Mouse (Mus musculus): ENCODE data around the gene Trank1. TPM values are rescaled to one million over a fixed set of nuclear protein-coding genes. Genes with fewer than 3 reads are reported as not detected.
A peak's percentile ranks its signal among the peaks of the same experiment; 100 is the strongest.

The Trank1 gene
- not detected for polyA plus RNA-seq (2012; fragmentation: generic; extraction: Trizol)

DNA sequence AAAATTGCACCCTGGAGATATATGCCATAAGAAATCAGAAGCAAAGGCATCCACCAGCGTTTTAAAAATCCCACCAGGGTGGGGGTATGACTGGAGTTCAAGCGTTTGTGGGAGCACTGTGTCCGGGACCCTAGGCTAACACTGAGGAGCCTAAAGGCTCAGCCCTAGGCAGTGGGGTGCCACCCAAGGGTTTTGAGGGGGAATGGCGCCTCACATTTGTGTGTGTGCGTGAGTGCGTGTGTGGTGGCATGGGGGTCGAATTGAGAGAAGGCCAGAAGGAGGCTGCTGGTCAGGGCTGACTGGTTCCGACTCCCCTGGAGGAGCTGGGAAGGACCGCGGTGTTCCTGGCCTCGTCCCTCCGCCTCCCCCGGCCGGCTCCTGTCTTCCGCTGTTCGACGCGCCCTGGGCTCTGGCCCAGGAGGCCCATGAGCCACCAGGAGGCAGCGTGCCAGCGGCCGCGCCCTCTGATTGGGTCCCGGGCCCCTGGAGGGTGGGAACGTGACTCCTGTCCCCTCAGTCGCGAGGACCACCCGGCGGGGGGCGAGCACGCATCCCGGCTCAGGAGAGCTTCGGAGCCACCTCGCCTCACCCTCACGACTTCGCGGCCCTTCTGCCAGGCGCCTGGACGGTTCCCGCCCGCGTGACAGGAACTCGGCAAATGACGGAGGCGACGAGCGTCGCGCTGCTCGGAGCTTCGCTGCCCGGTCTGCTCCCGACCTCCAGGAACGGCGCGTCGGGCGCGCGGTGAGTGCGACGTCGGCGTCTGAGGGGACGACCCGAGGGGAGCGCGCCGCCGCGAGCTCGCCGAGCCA, at the start of gene Trank1:
Gene Trank1, plus strand, starts transcription at position 709 of the 812 bp plus-strand sequence.
- no peaks in the 10 kb centered on the region for H3K36me3 ChIP-seq (ENCODE audit: control insufficient read depth, insufficient read depth)
- TF ChIP-seq POLR2A (IDR thresholded peaks at IDR 0.05; ENCODE audit: insufficient read length, low read depth) (no peak), MYOD1 (IDR thresholded peaks at IDR 0.05; ENCODE audit: control insufficient read depth in 1 of 3, insufficient read length in 2 of 3, low read depth in 2 of 3) (no peak), CEBPB (IDR thresholded peaks at IDR 0.05; ENCODE audit: insufficient read depth, poor library complexity, severe bottlenecking) (no peak), MAX (IDR thresholded peaks at IDR 0.05; ENCODE audit: low read depth) (no peak), REST (IDR thresholded peaks at IDR 0.05; ENCODE audit: insufficient read depth, insufficient read length) (no peak), SRF (IDR thresholded peaks at IDR 0.05; ENCODE audit: control insufficient read depth, insufficient read length, low read depth) (no peak), E2F4 (IDR thresholded peaks at IDR 0.05; ENCODE audit: insufficient read depth) (no peak), USF1 (IDR thresholded peaks at IDR 0.05; ENCODE audit: low read depth) (no peak), TCF3 (IDR thresholded peaks at IDR 0.05; ENCODE audit: insufficient read length, low read depth) (no peak), TCF12 (IDR thresholded peaks at IDR 0.05; ENCODE audit: insufficient read depth, poor library complexity, severe bottlenecking) (no peak), POLR2AphosphoS2 (IDR thresholded peaks at IDR 0.05; ENCODE audit: insufficient read length, low read depth) (no peak), MYOG (IDR thresholded peaks at IDR 0.05; ENCODE audit: control insufficient read depth in 1 of 3, insufficient read depth in 1 of 3, insufficient read length in 2 of 3, low read depth in 2 of 3) (no peak)
- H3K27me3 ChIP-seq (ENCODE audit: control insufficient read depth, insufficient read depth, insufficient read length), result peaks cover 18% of the 10 kb centered on the region
- H3ac ChIP-seq (ENCODE audit: control insufficient read depth, insufficient read length), result no peak within 1 kb of the TSS
- H3K4me2 ChIP-seq (ENCODE audit: low read depth), result no peak within 1 kb of the TSS
- H3K79me2 ChIP-seq (ENCODE audit: control insufficient read depth, insufficient read depth), result no peaks in the 10 kb centered on the region
- no peak within 1 kb of the TSS for H3K4me3 ChIP-seq

DNA sequence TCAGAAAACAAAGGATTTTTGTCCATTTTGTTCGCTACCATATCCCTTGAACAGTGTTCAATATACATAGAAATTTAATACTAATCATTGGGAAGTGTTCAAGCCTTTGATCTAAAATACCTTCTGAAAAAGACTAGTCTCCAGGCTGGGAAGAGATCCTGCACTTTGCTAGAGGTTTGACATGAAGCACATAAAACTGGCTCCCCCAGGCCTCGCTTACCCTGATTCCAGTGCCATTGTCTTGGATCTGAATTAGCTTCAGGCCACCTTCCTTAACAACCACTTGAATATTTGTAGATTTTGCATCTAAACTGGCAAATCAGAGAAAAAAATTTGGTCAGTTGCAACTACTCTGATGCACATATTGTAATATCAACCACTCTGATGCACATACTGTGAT, 43.5 kb upstream of the Trank1 start:
- H3ac ChIP-seq (ENCODE audit: control insufficient read depth, insufficient read length), result no peak overlapping the region
- peaks cover 18% of the 10 kb centered on the region for H3K36me3 ChIP-seq (ENCODE audit: control insufficient read depth, insufficient read depth)
- no peak overlapping the region for H3K4me2 ChIP-seq (ENCODE audit: low read depth)
- no peaks in the 10 kb centered on the region for H3K27me3 ChIP-seq (ENCODE audit: control insufficient read depth, insufficient read depth, insufficient read length)
- H3K79me2 ChIP-seq (ENCODE audit: control insufficient read depth, insufficient read depth), result peaks cover 23% of the 10 kb centered on the region
- H3K4me3 ChIP-seq, result no peak overlapping the region
- TF ChIP-seq E2F4 (IDR thresholded peaks at IDR 0.05; ENCODE audit: insufficient read depth), result no peak
- TF ChIP-seq TCF12 (IDR thresholded peaks at IDR 0.05; ENCODE audit: insufficient read depth, poor library complexity, severe bottlenecking), result no peak
- TF ChIP-seq CEBPB (IDR thresholded peaks at IDR 0.05; ENCODE audit: insufficient read depth, poor library complexity, severe bottlenecking), result no peak
- no peak for TF ChIP-seq POLR2AphosphoS2 (IDR thresholded peaks at IDR 0.05; ENCODE audit: insufficient read length, low read depth)
- no peak for TF ChIP-seq MYOD1 (IDR thresholded peaks at IDR 0.05; ENCODE audit: control insufficient read depth in 1 of 3, insufficient read length in 2 of 3, low read depth in 2 of 3)
- TF ChIP-seq REST (IDR thresholded peaks at IDR 0.05; ENCODE audit: insufficient read depth, insufficient read length), result no peak
- TF ChIP-seq MAX (IDR thresholded peaks at IDR 0.05; ENCODE audit: low read depth), result no peak
- TF ChIP-seq SRF (IDR thresholded peaks at IDR 0.05; ENCODE audit: control insufficient read depth, insufficient read length, low read depth), result no peak
- no peak for TF ChIP-seq TCF3 (IDR thresholded peaks at IDR 0.05; ENCODE audit: insufficient read length, low read depth)

DNA sequence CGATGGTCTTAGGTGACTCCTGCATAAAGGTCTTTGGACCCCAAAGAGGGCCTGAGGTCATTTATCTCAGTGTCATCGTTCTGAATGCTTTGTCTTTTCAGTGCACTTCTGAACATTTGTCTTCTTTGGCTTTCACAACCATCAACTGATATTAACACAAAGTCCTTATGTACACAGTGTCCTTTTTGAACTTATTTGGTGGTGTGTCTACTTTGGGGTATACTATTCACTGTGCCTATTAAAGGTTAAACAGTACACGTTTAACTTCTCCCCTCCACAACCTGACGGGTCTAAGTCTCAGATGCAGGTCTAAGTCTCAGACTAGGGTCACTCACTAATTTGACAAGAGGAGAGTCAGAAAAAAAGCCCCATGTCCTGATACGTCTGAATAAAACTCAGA, 40.9 kb upstream of the Trank1 start:
- no peak for TF ChIP-seq MAX (IDR thresholded peaks at IDR 0.05; ENCODE audit: low read depth)
- no peak for TF ChIP-seq REST (IDR thresholded peaks at IDR 0.05; ENCODE audit: insufficient read depth, insufficient read length)
- TF ChIP-seq TCF3 (IDR thresholded peaks at IDR 0.05; ENCODE audit: insufficient read length, low read depth), result no peak
- TF ChIP-seq TCF12 (IDR thresholded peaks at IDR 0.05; ENCODE audit: insufficient read depth, poor library complexity, severe bottlenecking), result no peak
- TF ChIP-seq CEBPB (IDR thresholded peaks at IDR 0.05; ENCODE audit: insufficient read depth, poor library complexity, severe bottlenecking), result no peak
- TF ChIP-seq POLR2A (IDR thresholded peaks at IDR 0.05; ENCODE audit: insufficient read length, low read depth), result no peak
- no peak for TF ChIP-seq MYOG (IDR thresholded peaks at IDR 0.05; ENCODE audit: control insufficient read depth in 1 of 3, insufficient read depth in 1 of 3, insufficient read length in 2 of 3, low read depth in 2 of 3)
- TF ChIP-seq USF1 (IDR thresholded peaks at IDR 0.05; ENCODE audit: low read depth), result no peak
- no peak for TF ChIP-seq SRF (IDR thresholded peaks at IDR 0.05; ENCODE audit: control insufficient read depth, insufficient read length, low read depth)
- no peak for TF ChIP-seq E2F4 (IDR thresholded peaks at IDR 0.05; ENCODE audit: insufficient read depth)
- TF ChIP-seq POLR2AphosphoS2 (IDR thresholded peaks at IDR 0.05; ENCODE audit: insufficient read length, low read depth), result no peak
- TF ChIP-seq MYOD1 (IDR thresholded peaks at IDR 0.05; ENCODE audit: control insufficient read depth in 1 of 3, insufficient read length in 2 of 3, low read depth in 2 of 3), result no peak
- Histone ChIP-seq H3K4me2 (ENCODE audit: low read depth) (peak overlapping the region; percentile 79), H3K36me3 (ENCODE audit: control insufficient read depth, insufficient read depth) (peaks cover 5% of the 10 kb centered on the region), H3K79me2 (ENCODE audit: control insufficient read depth, insufficient read depth) (peaks cover 49% of the 10 kb centered on the region), H3K4me3 (peak overlapping the region; percentile 93), H3K27me3 (ENCODE audit: control insufficient read depth, insufficient read depth, insufficient read length) (no peaks in the 10 kb centered on the region), H3ac (ENCODE audit: control insufficient read depth, insufficient read length) (peak overlapping the region; percentile 84)

DNA sequence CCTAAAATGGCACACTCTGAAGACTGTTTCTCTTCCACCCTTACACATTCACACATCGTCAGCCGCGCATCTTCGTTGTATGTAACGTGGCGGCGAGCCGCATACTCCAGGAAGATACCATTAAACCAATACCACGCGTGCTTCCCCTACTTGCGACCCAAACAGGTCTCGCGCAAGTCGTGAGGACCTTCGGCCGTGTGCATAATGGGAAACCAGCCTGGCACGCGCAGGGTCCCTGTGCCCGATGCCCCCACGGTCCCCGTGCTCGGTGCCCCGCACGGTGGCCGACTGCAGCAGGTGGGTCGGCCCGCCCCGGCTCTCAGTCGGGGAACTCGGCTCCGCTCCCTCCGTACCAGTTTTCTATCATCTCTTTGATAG, 40.5 kb upstream of the Trank1 start:
- peak overlapping the region; percentile 93 for H3K4me3 ChIP-seq
- peaks cover 54% of the 10 kb centered on the region for H3K79me2 ChIP-seq (ENCODE audit: control insufficient read depth, insufficient read depth)
- no peaks in the 10 kb centered on the region for H3K27me3 ChIP-seq (ENCODE audit: control insufficient read depth, insufficient read depth, insufficient read length)
- peaks cover 5% of the 10 kb centered on the region for H3K36me3 ChIP-seq (ENCODE audit: control insufficient read depth, insufficient read depth)
- TF ChIP-seq USF1 (IDR thresholded peaks at IDR 0.05; ENCODE audit: low read depth) (no peak), POLR2AphosphoS2 (IDR thresholded peaks at IDR 0.05; ENCODE audit: insufficient read length, low read depth) (no peak), MYOD1 (IDR thresholded peaks at IDR 0.05; ENCODE audit: control insufficient read depth in 1 of 3, insufficient read length in 2 of 3, low read depth in 2 of 3) (peak in 1 of 3 experiments; percentile 46), POLR2A (IDR thresholded peaks at IDR 0.05; ENCODE audit: insufficient read length, low read depth) (no peak)
- peak overlapping the region; percentile 84 for H3ac ChIP-seq (ENCODE audit: control insufficient read depth, insufficient read length)
- peak overlapping the region; percentile 79 for H3K4me2 ChIP-seq (ENCODE audit: low read depth)
